Mouse (Mus musculus): ENCODE data around the gene Gstm3. TPM values are rescaled to one million over a fixed set of nuclear protein-coding genes. Genes with fewer than 3 reads are reported as not detected.
"Not testable (repeated sequence)": the region's sequence is repeated elsewhere in the genome, so short reads cannot be mapped to it uniquely, and the experiment has no call there.

The Gstm3 gene
- polyA plus RNA-seq, 1 experiment from 2014 or later, result 54.0 TPM

- 53% methylated on average over 3 of the region's 3 CpGs for WGBS
- Histone ChIP-seq H3K9me3 (ENCODE audit: control insufficient read depth, low read length) (no peaks in the 10 kb centered on the region), H3K27ac (replicated peaks) (no peak overlapping the region), H3K4me3 (ENCODE audit: low read depth, low read length) (no peak overlapping the region), H3K9ac (ENCODE audit: low read length) (no peak overlapping the region), H3K4me2 (replicated peaks; ENCODE audit: low read depth) (no peak overlapping the region), H3K27me3 (ENCODE audit: control insufficient read depth, insufficient read depth, low read length) (no peaks in the 10 kb centered on the region), H3K4me1 (replicated peaks; ENCODE audit: control insufficient read depth, insufficient read depth) (no peaks in the 10 kb centered on the region), H3K36me3 (ENCODE audit: control insufficient read depth, insufficient read depth, low read length) (no peaks in the 10 kb centered on the region)
- TF ChIP-seq CTCF (IDR thresholded peaks at IDR 0.05; ENCODE audit: low read depth) (no peak), EP300 (optimal IDR thresholded peaks at IDR 0.05) (no peak)
- ATAC-seq (ENCODE audit: low FRiP score, low TSS enrichment), result no peak
- DNase-seq (ENCODE audit: low spot score), result no peak
These were observed 14.7 kb upstream of the Gstm3 start for GRCm38 (mm10) chr3:107983771-107984170.

- no peak for TF ChIP-seq CTCF (IDR thresholded peaks at IDR 0.05; ENCODE audit: low read depth)
- TF ChIP-seq EP300 (optimal IDR thresholded peaks at IDR 0.05), result no peak
- no peak overlapping the region for H3K9ac ChIP-seq (ENCODE audit: low read length)
- H3K27me3 ChIP-seq (ENCODE audit: control insufficient read depth, insufficient read depth, low read length), result no peaks in the 10 kb centered on the region
- WGBS, result 72% methylated on average over 6 of the region's 6 CpGs
- H3K9me3 ChIP-seq (ENCODE audit: control insufficient read depth, low read length), result no peaks in the 10 kb centered on the region
- H3K27ac ChIP-seq (replicated peaks), result no peak overlapping the region
- H3K4me3 ChIP-seq (ENCODE audit: low read depth, low read length), result no peak overlapping the region
- no peaks in the 10 kb centered on the region for H3K36me3 ChIP-seq (ENCODE audit: control insufficient read depth, insufficient read depth, low read length)
- DNase-seq (ENCODE audit: low spot score), result no peak
- no peaks in the 10 kb centered on the region for H3K4me1 ChIP-seq (replicated peaks; ENCODE audit: control insufficient read depth, insufficient read depth)
- H3K4me2 ChIP-seq (replicated peaks; ENCODE audit: low read depth), result no peak overlapping the region
- no peak for ATAC-seq (ENCODE audit: low FRiP score, low TSS enrichment)
These were observed 13.6 kb upstream of the Gstm3 start for GRCm38 (mm10) chr3:107982726-107983125.

GRCm38 (mm10) chr3:107981261-107981660, 12.2 kb upstream of the Gstm3 start:
- no peak for ATAC-seq (ENCODE audit: low FRiP score, low TSS enrichment)
- Histone ChIP-seq H3K27ac (replicated peaks) (no peak overlapping the region), H3K27me3 (ENCODE audit: control insufficient read depth, insufficient read depth, low read length) (no peaks in the 10 kb centered on the region), H3K36me3 (ENCODE audit: control insufficient read depth, insufficient read depth, low read length) (no peaks in the 10 kb centered on the region), H3K4me3 (ENCODE audit: low read depth, low read length) (no peak overlapping the region), H3K9ac (ENCODE audit: low read length) (no peak overlapping the region), H3K9me3 (ENCODE audit: control insufficient read depth, low read length) (no peaks in the 10 kb centered on the region), H3K4me1 (replicated peaks; ENCODE audit: control insufficient read depth, insufficient read depth) (no peaks in the 10 kb centered on the region), H3K4me2 (replicated peaks; ENCODE audit: low read depth) (no peak overlapping the region)
- 76% methylated on average over 3 of the region's 3 CpGs for WGBS
- TF ChIP-seq CTCF (IDR thresholded peaks at IDR 0.05; ENCODE audit: low read depth) (peak; percentile 21), EP300 (optimal IDR thresholded peaks at IDR 0.05) (no peak)
- DNase-seq (ENCODE audit: low spot score), result no peak

- DNase-seq (ENCODE audit: low spot score) (peak; percentile 35), ATAC-seq (ENCODE audit: low FRiP score, low TSS enrichment) (peak; percentile 87)
- Histone ChIP-seq H3K4me1 (replicated peaks; ENCODE audit: control insufficient read depth, insufficient read depth) (no peaks in the 10 kb centered on the region), H3K27me3 (ENCODE audit: control insufficient read depth, insufficient read depth, low read length) (no peaks in the 10 kb centered on the region), H3K36me3 (ENCODE audit: control insufficient read depth, insufficient read depth, low read length) (no peaks in the 10 kb centered on the region), H3K9ac (ENCODE audit: low read length) (no peak overlapping the region), H3K4me2 (replicated peaks; ENCODE audit: low read depth) (no peak overlapping the region), H3K27ac (replicated peaks) (no peak overlapping the region), H3K4me3 (ENCODE audit: low read depth, low read length) (no peak overlapping the region), H3K9me3 (ENCODE audit: control insufficient read depth, low read length) (no peaks in the 10 kb centered on the region)
- WGBS, result 51% methylated on average over 3 of the region's 3 CpGs
- TF ChIP-seq CTCF (IDR thresholded peaks at IDR 0.05; ENCODE audit: low read depth), result no peak
- TF ChIP-seq EP300 (optimal IDR thresholded peaks at IDR 0.05), result no peak
These were observed 8.6 kb upstream of the Gstm3 start for GRCm38 (mm10) chr3:107977691-107978090.

- no peaks in the 10 kb centered on the region for H3K4me1 ChIP-seq (replicated peaks; ENCODE audit: control insufficient read depth, insufficient read depth)
- no peak overlapping the region for H3K9ac ChIP-seq (ENCODE audit: low read length)
- WGBS, result 96% methylated on average over 1 of the region's 1 CpGs
- H3K4me3 ChIP-seq (ENCODE audit: low read depth, low read length), result no peak overlapping the region
- no peaks in the 10 kb centered on the region for H3K9me3 ChIP-seq (ENCODE audit: control insufficient read depth, low read length)
- H3K36me3 ChIP-seq (ENCODE audit: control insufficient read depth, insufficient read depth, low read length), result no peaks in the 10 kb centered on the region
- no peaks in the 10 kb centered on the region for H3K27me3 ChIP-seq (ENCODE audit: control insufficient read depth, insufficient read depth, low read length)
- H3K27ac ChIP-seq (replicated peaks), result no peak overlapping the region
- DNase-seq (ENCODE audit: low spot score), result no peak
- ATAC-seq (ENCODE audit: low FRiP score, low TSS enrichment), result no peak
- TF ChIP-seq CTCF (IDR thresholded peaks at IDR 0.05; ENCODE audit: low read depth) (no peak), EP300 (optimal IDR thresholded peaks at IDR 0.05) (no peak)
- no peak overlapping the region for H3K4me2 ChIP-seq (replicated peaks; ENCODE audit: low read depth)
These were observed 5.2 kb upstream of the Gstm3 start for GRCm38 (mm10) chr3:107974237-107974636.

- Histone ChIP-seq H3K9ac (ENCODE audit: low read length) (no peak overlapping the region), H3K27ac (replicated peaks) (no peak overlapping the region), H3K36me3 (ENCODE audit: control insufficient read depth, insufficient read depth, low read length) (no peaks in the 10 kb centered on the region), H3K27me3 (ENCODE audit: control insufficient read depth, insufficient read depth, low read length) (no peaks in the 10 kb centered on the region), H3K9me3 (ENCODE audit: control insufficient read depth, low read length) (no peaks in the 10 kb centered on the region), H3K4me1 (replicated peaks; ENCODE audit: control insufficient read depth, insufficient read depth) (no peaks in the 10 kb centered on the region), H3K4me2 (replicated peaks; ENCODE audit: low read depth) (no peak overlapping the region), H3K4me3 (ENCODE audit: low read depth, low read length) (no peak overlapping the region)
- TF ChIP-seq EP300 (optimal IDR thresholded peaks at IDR 0.05), result no peak
- TF ChIP-seq CTCF (IDR thresholded peaks at IDR 0.05; ENCODE audit: low read depth), result no peak
- no peak for DNase-seq (ENCODE audit: low spot score)
- ATAC-seq (ENCODE audit: low FRiP score, low TSS enrichment), result no peak
- 66% methylated on average over 3 of the region's 3 CpGs for WGBS
These were observed 3.0 kb upstream of the Gstm3 start for GRCm38 (mm10) chr3:107972070-107972469.

- H3K9me3 ChIP-seq (ENCODE audit: control insufficient read depth, low read length); H3K4me3 ChIP-seq (ENCODE audit: low read depth, low read length); DNase-seq (ENCODE audit: low spot score); H3K9ac ChIP-seq (ENCODE audit: low read length); H3K4me1 ChIP-seq (replicated peaks; ENCODE audit: control insufficient read depth, insufficient read depth); H3K4me2 ChIP-seq (replicated peaks; ENCODE audit: low read depth); ATAC-seq (ENCODE audit: low FRiP score, low TSS enrichment); H3K27me3 ChIP-seq (ENCODE audit: control insufficient read depth, insufficient read depth, low read length); H3K36me3 ChIP-seq (ENCODE audit: control insufficient read depth, insufficient read depth, low read length); H3K27ac ChIP-seq (replicated peaks): not testable (repeated sequence)
- 60% methylated on average over 3 of the region's 3 CpGs for WGBS
These were observed 2.0 kb upstream of the Gstm3 start for GRCm38 (mm10) chr3:107971101-107971500.
